Mouse (Mus musculus) bone marrow macrophage, adult 2 months (primary cell): Measurements from ENCODE around the gene Zcchc2.

Source experiments
- CTCF ChIP-seq: IDR thresholded peaks from 2 replicates; pipeline ENCODE4 v1.5.1; 2012; ENCODE audit warnings: low read depth, mild to moderate bottlenecking, low read length, moderate library complexity
- POLR2A ChIP-seq: IDR thresholded peaks from 2 replicates; pipeline ENCODE4 v1.6.1; 2012; ENCODE audit warnings: mild to moderate bottlenecking, low read depth, low read length, borderline replicate concordance

DNA sequence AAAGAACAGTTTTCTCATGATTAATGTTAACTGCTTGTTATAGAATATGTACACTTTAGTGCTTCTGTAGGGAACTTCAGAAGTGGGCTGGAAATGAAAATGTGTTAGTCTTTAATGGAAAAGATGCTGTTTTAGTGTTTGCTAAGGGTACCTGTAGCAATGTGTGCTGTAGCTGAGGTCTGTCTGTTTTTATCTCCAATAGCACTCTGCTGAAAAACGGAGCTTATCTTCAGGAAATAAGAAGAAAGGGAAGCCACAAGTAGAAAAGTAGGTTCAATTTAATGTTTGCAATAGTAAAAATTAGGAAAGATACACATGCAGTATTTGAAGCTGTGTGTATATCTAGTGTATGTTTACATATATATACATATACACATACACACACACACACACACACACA, 32.8 kb downstream of the Zcchc2 start:
- TF ChIP-seq CTCF (no peak), POLR2A (no peak)
